In genomic region chr6:61125431-61125830, GRCm38 (mm10) we compare ENCODE assay signal across 34 mouse cellular contexts. TPM values are rescaled to one million over a fixed set of nuclear protein-coding genes. Genes with fewer than 3 reads are reported as not detected.
"Had no signal": no experiment of that assay in that cellular context is flagged by ENCODE, and none has a peak within 500 bp of the region (broad histone marks: within the 10 kb centered on the region; RNA-seq: fewer than 3 reads in every experiment).

No protein-coding gene starts in this region.

- H3K36me3 ChIP-seq: heart, embryonic 12.5 days; heart, embryonic 13.5 days; heart, embryonic 15.5 days; hindbrain, embryonic 10.5 days; hindbrain, embryonic 12.5 days; hindbrain, embryonic 13.5 days; hindbrain, embryonic 15.5 days; intestine, embryonic 15.5 days; kidney, embryonic 15.5 days had no signal

- H3K4me3 ChIP-seq: heart, embryonic 12.5 days; heart, embryonic 13.5 days; heart, embryonic 15.5 days; hindbrain, embryonic 10.5 days; hindbrain, embryonic 12.5 days; hindbrain, embryonic 13.5 days; hindbrain, embryonic 15.5 days; intestine, embryonic 15.5 days; kidney, embryonic 15.5 days; layer of hippocampus, adult 2 months; left cerebral cortex, adult 2 months had no signal

- H3K4me2 ChIP-seq: heart, embryonic 11.5 days; heart, embryonic 12.5 days; heart, embryonic 13.5 days; heart, embryonic 15.5 days; hindbrain, embryonic 12.5 days; hindbrain, embryonic 13.5 days; hindbrain, embryonic 14.5 days; hindbrain, embryonic 15.5 days; intestine, embryonic 15.5 days; kidney, embryonic 15.5 days had no signal

- DNase-seq: heart, postnatal 10 days; heart, postnatal 14 days; heart, postnatal 36 days; heart, postnatal 4 days; kidney, adult 11 months; kidney, adult 18-20 months; kidney, adult 2 months; kidney, adult 8-10 months; kidney, adult 9 months; kidney, postnatal 10 days; kidney, postnatal 14 days; kidney, postnatal 25 days; kidney, postnatal 36 days; kidney, postnatal 4 days; layer of hippocampus, adult 9-11 months; layer of hippocampus, postnatal 36 days had no signal

- H3K9me3 ChIP-seq: heart, embryonic 12.5 days; heart, embryonic 13.5 days; heart, embryonic 15.5 days; hindbrain, embryonic 10.5 days; hindbrain, embryonic 12.5 days; hindbrain, embryonic 13.5 days; hindbrain, embryonic 15.5 days; intestine, embryonic 15.5 days; kidney, embryonic 15.5 days had no signal

- H3K9ac ChIP-seq: heart, embryonic 12.5 days; heart, embryonic 13.5 days; heart, embryonic 15.5 days; hindbrain, embryonic 12.5 days; hindbrain, embryonic 13.5 days; hindbrain, embryonic 14.5 days; hindbrain, embryonic 15.5 days; intestine, embryonic 15.5 days; kidney, embryonic 15.5 days had no signal

- H3K4me1 ChIP-seq: heart, embryonic 13.5 days; heart, embryonic 15.5 days; hindbrain, embryonic 10.5 days; hindbrain, embryonic 12.5 days; hindbrain, embryonic 13.5 days; hindbrain, embryonic 15.5 days; intestine, embryonic 15.5 days; kidney, embryonic 15.5 days had no signal

- ATAC-seq: hindbrain, embryonic 16.5 days; hindbrain, postnatal 0 days; inflammation-experienced regulatory T-cells, adult 6 months; intestine, embryonic 15.5 days; intestine, postnatal 0 days had no signal

- H3K27me3 ChIP-seq: heart, embryonic 12.5 days; heart, embryonic 13.5 days; heart, embryonic 15.5 days; hindbrain, embryonic 12.5 days; hindbrain, embryonic 13.5 days; hindbrain, embryonic 15.5 days; intestine, embryonic 15.5 days; kidney, embryonic 15.5 days had no signal

- H3K27ac ChIP-seq: heart, embryonic 13.5 days; heart, embryonic 15.5 days; hindbrain, embryonic 10.5 days; hindbrain, embryonic 12.5 days; hindbrain, embryonic 13.5 days; hindbrain, embryonic 14.5 days; hindbrain, embryonic 15.5 days; hindbrain, postnatal 0 days; intestine, embryonic 15.5 days; kidney, embryonic 15.5 days; kidney, postnatal 0 days; layer of hippocampus, adult 2 months; left cerebral cortex, adult 2 months had no signal

RNA-seq across cellular contexts. Expression of gene Ccser1, which starts 54.7 kb away (rescaled TPM):
- polyA plus RNA-seq: inflammation-experienced regulatory T-cells, adult 6 months had no signal
